Mouse (Mus musculus): ENCODE measurements at regions not wholly inside any gene's neighbourhood (a gene's known extent, or its start where the extent isn't known, plus 50 kb on each side); places are given as distances from the start of the nearest gene placed in this dataset.

DNA sequence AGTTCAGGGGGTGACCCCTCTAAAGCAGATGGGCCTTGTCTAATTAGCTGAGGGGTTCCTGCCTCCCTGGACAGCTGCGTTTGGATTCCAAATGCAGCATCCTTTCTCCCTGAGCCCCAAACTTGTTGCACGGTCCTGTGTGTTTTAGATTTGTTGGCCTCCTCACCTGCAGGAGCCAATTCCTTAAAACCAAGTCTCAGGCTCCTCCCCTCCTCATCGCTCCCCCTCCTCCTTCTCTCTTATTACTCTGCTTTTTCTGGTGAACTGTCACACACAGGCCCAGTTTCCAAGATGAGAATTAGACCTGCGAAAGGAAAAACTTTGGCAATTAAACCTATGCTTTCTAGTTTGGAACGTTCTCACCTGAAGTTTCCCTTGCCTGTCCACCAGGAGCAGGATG lies 106.3 kb downstream of the Ppp4r2 start:
- TF ChIP-seq CTCF (IDR thresholded peaks at IDR 0.05; ENCODE audit: insufficient read depth, low read length), result no peak
- Histone ChIP-seq H3K4me3 (replicated peaks; ENCODE audit: extremely low read depth, low read depth, low read length) (no peak overlapping the region), H3K4me1 (ENCODE audit: control insufficient read depth, insufficient read depth, low read length) (no peaks in the 10 kb centered on the region)
- 85% methylated on average over 5 of the region's 5 CpGs for WGBS
- no peak for DNase-seq

DNA sequence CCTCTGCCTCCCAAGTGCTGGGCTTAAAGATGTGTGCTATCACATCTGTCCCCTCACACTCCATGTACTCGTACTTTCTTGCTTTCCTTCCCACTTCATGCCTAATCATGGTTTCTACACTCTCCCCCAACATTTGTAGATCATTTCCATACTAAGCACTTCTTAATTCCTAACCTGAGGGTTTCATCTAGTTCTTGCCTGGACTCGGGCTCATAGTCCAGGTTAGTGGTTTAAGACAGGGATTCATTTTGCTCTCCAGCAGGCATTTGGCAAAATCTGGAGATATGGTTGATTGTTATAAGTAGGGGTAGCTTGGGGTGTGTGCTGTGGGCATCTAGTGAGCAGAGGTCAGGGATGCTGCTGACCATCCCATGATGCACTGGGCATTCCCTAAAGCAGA lies 108.3 kb downstream of the Ppp4r2 start:
- TF ChIP-seq POLR2A (IDR thresholded peaks at IDR 0.05; ENCODE audit: borderline replicate concordance, extremely low read depth, low read depth, low read length), result no peak
- no peak for TF ChIP-seq CTCF (IDR thresholded peaks at IDR 0.05; ENCODE audit: insufficient read depth, low read length)
- Histone ChIP-seq H3K4me3 (replicated peaks; ENCODE audit: extremely low read depth, low read depth, low read length) (no peak overlapping the region), H3K4me1 (ENCODE audit: control insufficient read depth, insufficient read depth, low read length) (no peaks in the 10 kb centered on the region)
- 74% methylated on average over 2 of the region's 2 CpGs for WGBS
- DNase-seq, result no peak

DNA sequence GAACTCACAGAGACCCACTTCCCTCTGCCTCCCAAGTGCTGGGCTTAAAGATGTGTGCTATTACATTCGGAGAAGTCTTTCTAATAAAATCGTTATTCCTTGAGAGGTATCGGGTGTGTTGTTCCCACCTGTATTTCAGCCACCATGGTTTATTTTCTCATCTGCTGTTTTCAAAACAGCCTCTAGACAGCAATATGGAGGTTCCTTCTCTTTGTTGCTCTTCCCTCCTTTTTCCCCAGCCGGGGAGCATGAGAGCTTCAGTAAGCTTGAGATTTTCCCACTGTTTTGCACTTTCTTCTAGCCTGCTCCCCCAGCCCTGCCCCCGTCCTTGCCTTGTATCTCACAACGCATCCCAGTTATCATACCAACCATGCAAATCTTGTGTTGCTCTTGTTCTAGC lies 109.5 kb downstream of the Ppp4r2 start:
- WGBS, result 90% methylated on average over 6 of the region's 6 CpGs
- Histone ChIP-seq H3K4me3 (replicated peaks; ENCODE audit: extremely low read depth, low read depth, low read length) (no peak overlapping the region), H3K4me1 (ENCODE audit: control insufficient read depth, insufficient read depth, low read length) (no peaks in the 10 kb centered on the region)
- DNase-seq, result no peak
- TF ChIP-seq CTCF (IDR thresholded peaks at IDR 0.05; ENCODE audit: insufficient read depth, low read length) (no peak), POLR2A (IDR thresholded peaks at IDR 0.05; ENCODE audit: borderline replicate concordance, extremely low read depth, low read depth, low read length) (no peak)

DNA sequence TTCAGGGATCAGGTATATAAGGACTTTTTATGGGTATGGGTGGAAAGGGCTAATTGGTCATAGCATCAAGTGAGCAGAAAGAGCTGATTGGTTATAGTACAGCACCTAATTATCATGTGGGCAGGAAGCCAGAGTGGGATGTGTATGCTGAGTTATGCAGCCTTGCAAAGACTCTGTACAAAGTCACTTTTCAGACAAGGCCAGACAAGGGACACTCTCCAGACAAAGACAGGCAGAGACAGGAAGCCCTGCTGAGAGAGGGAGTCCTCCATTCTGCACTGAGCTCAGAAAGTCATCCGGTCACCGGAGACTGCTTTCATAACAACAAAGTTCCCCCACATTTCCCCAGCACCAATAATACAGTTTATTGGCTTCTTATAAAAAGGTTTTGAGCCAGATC lies 112.4 kb downstream of the Ppp4r2 start:
- H3K4me3 ChIP-seq (replicated peaks; ENCODE audit: extremely low read depth, low read depth, low read length), result no peak overlapping the region
- TF ChIP-seq POLR2A (IDR thresholded peaks at IDR 0.05; ENCODE audit: borderline replicate concordance, extremely low read depth, low read depth, low read length) (no peak), CTCF (IDR thresholded peaks at IDR 0.05; ENCODE audit: insufficient read depth, low read length) (no peak)
- DNase-seq, result no peak
- H3K4me1 ChIP-seq (ENCODE audit: control insufficient read depth, insufficient read depth, low read length), result no peaks in the 10 kb centered on the region
- WGBS, result 66% methylated on average over 2 of the region's 2 CpGs

DNA sequence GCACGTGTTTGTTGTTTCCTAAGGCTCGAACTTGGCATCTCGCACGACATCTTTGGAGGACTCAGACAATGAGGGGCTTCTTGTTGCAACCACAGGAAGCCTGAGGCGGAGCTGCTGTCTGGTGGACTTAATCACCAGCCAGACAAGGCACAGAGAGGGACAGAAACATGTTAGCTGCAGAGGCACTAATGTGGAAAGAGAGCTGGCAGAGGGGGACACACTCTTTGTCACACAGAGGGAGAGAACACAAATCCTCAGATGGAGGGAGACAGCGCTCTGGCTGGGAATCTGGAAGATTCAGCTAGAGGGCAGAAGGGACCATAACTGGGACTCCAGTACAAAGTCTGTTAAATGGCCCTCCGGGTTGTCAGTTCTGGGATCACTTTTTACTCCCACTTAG lies 114.9 kb downstream of the Ppp4r2 start:
- WGBS, result 65% methylated on average over 7 of the region's 7 CpGs

DNA sequence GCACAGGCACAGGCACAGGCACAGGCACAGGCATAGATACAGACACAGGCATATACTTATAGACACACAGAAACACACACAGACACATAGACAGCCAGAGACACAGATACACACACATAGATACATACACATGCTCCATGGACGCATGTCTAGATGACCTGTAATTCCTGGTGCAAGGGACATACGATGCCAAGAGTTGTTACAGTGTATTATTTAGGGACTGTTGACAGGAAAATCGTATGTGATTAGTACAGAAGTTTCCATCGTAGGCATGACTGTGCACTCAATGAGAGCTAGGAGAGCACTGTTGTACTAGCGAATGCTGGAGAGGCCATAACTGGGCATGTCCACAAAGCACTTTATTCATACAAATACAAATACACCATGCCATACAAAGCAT lies 118.2 kb downstream of the Ppp4r2 start:
- WGBS, result 85% methylated on average over 5 of the region's 5 CpGs
- H3K4me3 ChIP-seq (replicated peaks; ENCODE audit: extremely low read depth, low read depth, low read length), result no peak overlapping the region
- TF ChIP-seq CTCF (IDR thresholded peaks at IDR 0.05; ENCODE audit: insufficient read depth, low read length) (no peak), POLR2A (IDR thresholded peaks at IDR 0.05; ENCODE audit: borderline replicate concordance, extremely low read depth, low read depth, low read length) (no peak)
- H3K4me1 ChIP-seq (ENCODE audit: control insufficient read depth, insufficient read depth, low read length), result no peaks in the 10 kb centered on the region
- DNase-seq, result no peak

More for the DNA sequence above, 114.9 kb downstream of the Ppp4r2 start:
- Histone ChIP-seq H3K4me1 (ENCODE audit: control insufficient read depth, insufficient read depth, low read length) (no peaks in the 10 kb centered on the region), H3K4me3 (replicated peaks; ENCODE audit: extremely low read depth, low read depth, low read length) (no peak overlapping the region)
- no peak for TF ChIP-seq POLR2A (IDR thresholded peaks at IDR 0.05; ENCODE audit: borderline replicate concordance, extremely low read depth, low read depth, low read length)
- TF ChIP-seq CTCF (IDR thresholded peaks at IDR 0.05; ENCODE audit: insufficient read depth, low read length), result no peak
- no peak for DNase-seq

DNA sequence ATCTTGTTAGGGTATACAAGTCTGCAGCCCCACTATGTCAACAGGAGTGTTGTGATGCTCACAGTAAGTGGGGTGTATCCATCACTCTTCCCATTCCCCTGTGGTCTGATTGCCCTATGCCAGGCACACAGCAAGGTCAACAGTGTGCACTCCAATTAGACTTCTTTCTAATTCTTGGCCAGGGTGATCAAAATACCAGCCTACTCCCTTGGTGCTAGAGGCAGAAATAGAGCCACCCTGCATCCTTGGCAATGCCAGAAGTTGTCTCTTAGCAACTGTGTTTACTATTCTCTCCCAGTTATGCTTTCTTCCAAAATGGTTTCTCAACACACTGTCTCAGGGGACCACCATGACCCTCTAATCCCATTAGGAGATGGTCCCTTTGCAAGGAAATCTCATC lies 119.0 kb downstream of the Ppp4r2 start:
- H3K4me1 ChIP-seq (ENCODE audit: control insufficient read depth, insufficient read depth, low read length), result no peaks in the 10 kb centered on the region
- H3K4me3 ChIP-seq (replicated peaks; ENCODE audit: extremely low read depth, low read depth, low read length), result no peak overlapping the region
- DNase-seq, result no peak
- no peak for TF ChIP-seq CTCF (IDR thresholded peaks at IDR 0.05; ENCODE audit: insufficient read depth, low read length)
- TF ChIP-seq POLR2A (IDR thresholded peaks at IDR 0.05; ENCODE audit: borderline replicate concordance, extremely low read depth, low read depth, low read length), result no peak

DNA sequence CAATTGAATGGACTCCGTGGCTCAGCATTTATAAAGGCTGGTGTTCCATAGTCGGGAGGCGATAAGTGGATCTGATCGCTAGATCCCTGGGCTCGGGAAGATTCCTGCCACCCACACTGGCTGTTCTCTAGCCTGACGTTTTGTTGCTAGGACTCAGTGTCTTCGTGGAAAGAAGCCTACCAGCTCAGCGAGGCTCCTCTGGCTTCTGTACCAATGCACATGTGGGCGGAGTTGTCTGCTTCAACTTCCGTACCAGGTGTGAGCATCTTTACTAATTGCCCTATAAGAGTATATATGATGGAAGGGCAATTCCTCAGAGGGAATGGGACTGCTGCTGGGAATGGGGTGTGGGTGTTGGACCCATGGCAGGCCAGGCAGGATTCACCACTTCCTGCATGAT lies 121.1 kb downstream of the Ppp4r2 start:
- TF ChIP-seq POLR2A (IDR thresholded peaks at IDR 0.05; ENCODE audit: borderline replicate concordance, extremely low read depth, low read depth, low read length) (no peak), CTCF (IDR thresholded peaks at IDR 0.05; ENCODE audit: insufficient read depth, low read length) (no peak)
- Histone ChIP-seq H3K4me1 (ENCODE audit: control insufficient read depth, insufficient read depth, low read length) (no peaks in the 10 kb centered on the region), H3K4me3 (replicated peaks; ENCODE audit: extremely low read depth, low read depth, low read length) (no peak overlapping the region)
- WGBS, result 84% methylated on average over 10 of the region's 10 CpGs
- no peak for DNase-seq

DNA sequence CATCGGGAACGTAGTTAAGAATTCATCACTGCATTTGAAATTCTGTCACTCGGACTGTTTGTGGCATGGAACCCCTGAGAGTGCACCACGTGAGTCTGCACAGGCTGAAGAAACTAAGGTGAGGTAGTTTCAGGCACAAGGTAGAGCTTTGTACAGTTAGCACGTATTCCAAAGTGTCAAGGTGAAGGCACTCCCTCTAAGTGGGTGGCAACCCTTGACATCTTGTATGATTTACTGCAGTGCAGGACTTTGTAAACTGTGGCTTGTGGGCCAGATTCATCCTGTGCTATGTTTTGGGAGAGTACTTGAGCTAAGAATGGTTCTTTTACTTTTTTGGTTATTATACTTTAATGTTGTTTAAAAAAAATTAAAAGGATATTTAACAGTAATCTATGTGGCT lies 133.1 kb downstream of the Ppp4r2 start:
- DNase-seq, result no peak
- TF ChIP-seq POLR2A (IDR thresholded peaks at IDR 0.05; ENCODE audit: borderline replicate concordance, extremely low read depth, low read depth, low read length), result no peak
- no peak for TF ChIP-seq CTCF (IDR thresholded peaks at IDR 0.05; ENCODE audit: insufficient read depth, low read length)
- 76% methylated on average over 5 of the region's 5 CpGs for WGBS
- H3K4me3 ChIP-seq (replicated peaks; ENCODE audit: extremely low read depth, low read depth, low read length), result no peak overlapping the region
- no peaks in the 10 kb centered on the region for H3K4me1 ChIP-seq (ENCODE audit: control insufficient read depth, insufficient read depth, low read length)

DNA sequence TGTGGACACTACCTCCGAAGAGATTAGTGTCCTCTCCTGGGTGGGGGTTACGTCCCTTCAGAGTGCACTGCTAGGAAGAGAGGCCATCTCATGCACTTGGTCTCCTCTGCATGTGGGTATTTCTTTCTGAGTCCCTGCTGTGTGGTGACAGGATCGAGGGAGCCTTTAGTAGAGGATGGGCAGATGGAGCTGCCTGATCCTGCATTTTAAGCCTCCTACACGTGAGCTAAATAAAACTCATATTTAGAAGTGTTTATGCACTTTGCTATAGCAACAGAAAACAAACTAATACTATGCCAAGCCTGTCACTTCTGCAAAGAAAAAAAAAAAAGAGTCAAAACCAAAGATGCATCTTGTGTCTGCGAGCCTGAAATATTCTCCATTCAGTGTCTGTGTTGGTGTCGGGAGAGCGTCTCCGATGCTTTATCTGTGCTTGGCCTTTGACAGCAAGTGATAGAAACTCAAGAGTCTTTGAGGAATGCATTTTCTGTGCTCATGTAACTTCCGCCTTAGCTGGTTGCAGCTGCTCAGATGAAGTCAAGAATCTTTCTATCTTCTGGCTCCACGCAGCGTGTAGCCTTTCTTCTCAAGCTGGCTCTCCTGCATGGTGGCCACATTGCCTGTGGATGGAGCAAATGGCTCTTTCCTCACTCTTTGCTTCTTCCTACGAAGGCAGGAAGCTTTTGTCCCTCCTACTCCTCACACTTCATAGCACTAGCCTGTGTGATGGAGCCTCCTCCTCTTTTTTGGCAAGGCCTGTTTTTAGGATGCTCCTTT lies 134.8 kb downstream of the Ppp4r2 start:
- DNase-seq, result no peak
- no peaks in the 10 kb centered on the region for H3K4me1 ChIP-seq (ENCODE audit: control insufficient read depth, insufficient read depth, low read length)
- TF ChIP-seq POLR2A (IDR thresholded peaks at IDR 0.05; ENCODE audit: borderline replicate concordance, extremely low read depth, low read depth, low read length), result no peak
- no peak for TF ChIP-seq CTCF (IDR thresholded peaks at IDR 0.05; ENCODE audit: insufficient read depth, low read length)
- H3K4me3 ChIP-seq (replicated peaks; ENCODE audit: extremely low read depth, low read depth, low read length), result no peak overlapping the region
- 60% methylated on average over 12 of the region's 12 CpGs for WGBS

Data from lung, adult 2 months (tissue).